Mouse (Mus musculus) thymus, postnatal 10 days (tissue): ENCODE data around the gene Gsta1.
"Not testable (repeated sequence)": the region's sequence is repeated elsewhere in the genome, so short reads cannot be mapped to it uniquely, and the experiment has no call there.

Experiments used
- DNase-seq, 2 experiments: peaks; one replicate each; pipeline ENCODE4 v3.0.0; 2021; ENCODE audit warnings: low spot score in 2 of 2

Gsta1 gene

DNA sequence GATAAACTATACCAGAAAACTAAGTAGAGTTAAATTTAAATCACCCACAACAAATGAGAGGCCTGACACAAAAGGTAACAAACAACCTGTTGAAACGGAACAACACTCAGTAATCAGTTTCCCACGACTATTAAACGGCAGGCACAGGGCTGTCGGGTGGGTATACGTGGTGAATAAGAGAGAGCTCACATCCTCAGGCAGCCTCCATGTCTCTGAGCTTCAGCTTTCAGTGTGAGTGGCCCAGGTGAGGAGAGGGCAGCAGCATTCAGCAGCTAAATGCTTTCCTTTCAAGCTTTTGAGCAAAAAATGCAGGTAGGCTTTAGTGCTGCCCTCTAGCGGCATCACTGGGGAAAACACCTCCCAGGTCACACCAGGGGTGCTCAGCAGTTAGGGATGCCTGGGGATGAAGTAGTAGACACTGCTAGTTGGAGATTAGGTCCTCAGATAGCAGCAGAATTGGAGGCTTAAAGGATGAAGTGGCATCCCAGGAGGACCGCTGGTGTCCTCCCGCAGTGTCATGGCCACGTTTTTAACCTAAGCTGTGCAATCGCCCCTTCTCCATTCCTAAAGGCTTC, 2.8 kb downstream of the Gsta1 start:
- not testable (repeated sequence) for DNase-seq

DNA sequence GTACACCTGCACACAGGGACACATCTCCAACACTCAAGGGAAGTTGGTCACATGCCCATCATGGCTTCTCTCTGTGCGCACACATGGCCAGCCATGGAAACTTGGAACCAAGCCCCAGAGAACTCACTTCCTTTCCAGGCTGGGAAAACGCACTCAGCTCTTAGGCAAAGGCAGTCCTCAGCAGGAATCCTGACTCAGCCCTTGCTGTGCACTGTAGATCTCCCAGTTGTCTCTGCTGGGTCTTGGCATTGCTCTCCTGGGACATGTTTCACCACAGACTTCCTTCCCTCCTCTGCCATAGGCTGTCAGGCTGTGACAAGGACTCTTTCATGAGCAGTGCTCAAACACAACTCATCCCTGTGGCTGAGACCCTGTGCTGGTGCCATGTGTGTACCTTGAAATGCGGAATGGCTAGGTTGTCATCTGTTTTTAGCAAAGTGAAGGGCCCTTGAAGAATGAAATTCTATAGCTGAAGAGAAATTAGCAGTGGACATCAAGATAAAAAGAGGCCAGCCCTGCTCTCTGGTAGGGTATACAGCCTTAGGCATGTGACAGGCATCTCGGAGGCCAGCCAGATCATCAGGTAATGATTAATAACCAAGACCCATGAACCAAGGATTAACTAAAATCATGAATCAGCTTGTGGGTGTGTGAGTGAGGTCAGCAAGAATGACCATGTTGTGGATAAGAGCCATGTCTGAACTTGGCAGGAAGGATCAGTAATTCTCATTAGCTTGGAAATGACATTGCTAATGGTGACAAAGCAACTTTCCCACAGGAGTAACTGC, 25.4 kb downstream of the Gsta1 start:
- DNase-seq, result not testable (repeated sequence)

GRCm38 (mm10) chr9:78256914-78257313, 26.5 kb downstream of the Gsta1 start, which contains the start of gene Gm3776:
Gm3776 (plus strand) TSS chr9:78257129.
- DNase-seq, result not testable (repeated sequence)

- DNase-seq, result peak; percentile 3 to 45
These were observed 29.2 kb downstream of the Gsta1 start for GRCm38 (mm10) chr9:78259688-78260087.

DNA sequence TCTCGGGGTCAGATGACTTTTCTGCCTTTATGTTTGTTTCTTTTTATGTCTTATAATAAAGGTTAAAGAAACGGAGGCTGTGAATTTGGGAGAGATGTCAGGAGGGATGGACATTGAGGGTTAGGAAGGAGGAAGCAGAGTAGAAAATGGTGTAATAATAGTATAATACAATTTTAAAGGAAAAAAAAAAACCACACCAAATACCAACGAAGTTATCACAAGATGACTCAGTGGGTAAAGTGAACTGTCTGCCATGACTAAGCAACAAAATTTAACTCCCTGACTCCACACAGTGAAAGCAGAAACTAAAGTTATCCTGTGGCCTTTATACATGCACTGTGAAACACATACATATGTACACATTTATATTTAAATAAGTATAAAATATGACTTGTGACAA, 40.5 kb downstream of the Gsta1 start:
- not testable (repeated sequence) for DNase-seq

GRCm38 (mm10) chr9:78282002-78282711, 51.7 kb downstream of the Gsta1 start:
- not testable (repeated sequence) for DNase-seq

GRCm38 (mm10) chr9:78289063-78289462, 58.6 kb downstream of the Gsta1 start:
- DNase-seq, result not testable (repeated sequence)

- not testable (repeated sequence) for DNase-seq
These were observed 59.3 kb downstream of the Gsta1 start, which contains the start of gene Gm10639 for GRCm38 (mm10) chr9:78289723-78290122. Gm10639 (plus strand) TSS chr9:78289923.
